Mouse (Mus musculus) neural tube, embryonic 13.5 days (tissue): ENCODE measurements around the gene Gm20388. TPM values are rescaled to one million over a fixed set of nuclear protein-coding genes. Genes with fewer than 3 reads are reported as not detected.

ENCODE experiments used
- ATAC-seq: fragments of 200-750 bp; cut with Nextera tagmentation; 2 replicates; pipeline ENCODE4 v1.8.0; 2017; ENCODE audit warnings: low read depth, mild to moderate bottlenecking, moderate TSS enrichment, moderate library complexity
- H3K27ac ChIP-seq: fragments of 300-500 bp; sonication (generic); replicated peaks from 2 replicates; pipeline ENCODE4 v1.5.1; 2015; ENCODE audit warnings: moderate library complexity, mild to moderate bottlenecking, inconsistent platforms
- H3K27me3 ChIP-seq: fragments of 300-500 bp; sonication (generic); 2 replicates; pipeline ENCODE4 v1.6.1; 2015; ENCODE audit warnings: mild to moderate bottlenecking, inconsistent platforms
- H3K36me3 ChIP-seq: fragments of 300-500 bp; sonication (generic); 2 replicates; pipeline ENCODE4 v1.6.1; 2015; ENCODE audit warnings: mild to moderate bottlenecking, inconsistent platforms
- H3K4me1 ChIP-seq: fragments of 300-500 bp; sonication (generic); replicated peaks from 2 replicates; pipeline ENCODE4 v1.6.1; 2015; ENCODE audit warnings: inconsistent platforms
- H3K4me2 ChIP-seq: fragments of 300-500 bp; sonication (generic); 2 replicates; pipeline ENCODE4 v1.6.1; 2015; ENCODE audit warnings: inconsistent platforms, mild to moderate bottlenecking, moderate library complexity
- H3K4me3 ChIP-seq: fragments of 300-500 bp; sonication (generic); 2 replicates; pipeline ENCODE4 v1.5.1; 2015; ENCODE audit warnings: mild to moderate bottlenecking, inconsistent platforms
- H3K9ac ChIP-seq: fragments of 300-500 bp; sonication (generic); 2 replicates; pipeline ENCODE4 v1.6.1; 2015; ENCODE audit warnings: moderate library complexity, mild to moderate bottlenecking, inconsistent platforms
- H3K9me3 ChIP-seq: fragments of 300-500 bp; sonication (generic); 2 replicates; pipeline ENCODE4 v1.6.1; 2016; ENCODE audit warnings: inconsistent platforms
- WGBS: fragments of 180-500 bp; shearing (Covaris S2); methylation state at CpG from one replicate; pipeline ENCODE4 v1.1.7; 2015; 5-methylcytosine and 5-hydroxymethylcytosine counted together
- polyA plus RNA-seq: library from polyadenylated mRNA; unstranded; fragments of >200 nt; fragmentation: Nextera tagmentation; extraction: Ambion mirVana; gene quantifications from 2 replicates; pipeline ENCODE4 v1.2.1, GENCODE M21; 2015

The Gm20388 gene
- polyA plus RNA-seq, 1 experiment from 2014 or later, result 0.27 TPM

DNA sequence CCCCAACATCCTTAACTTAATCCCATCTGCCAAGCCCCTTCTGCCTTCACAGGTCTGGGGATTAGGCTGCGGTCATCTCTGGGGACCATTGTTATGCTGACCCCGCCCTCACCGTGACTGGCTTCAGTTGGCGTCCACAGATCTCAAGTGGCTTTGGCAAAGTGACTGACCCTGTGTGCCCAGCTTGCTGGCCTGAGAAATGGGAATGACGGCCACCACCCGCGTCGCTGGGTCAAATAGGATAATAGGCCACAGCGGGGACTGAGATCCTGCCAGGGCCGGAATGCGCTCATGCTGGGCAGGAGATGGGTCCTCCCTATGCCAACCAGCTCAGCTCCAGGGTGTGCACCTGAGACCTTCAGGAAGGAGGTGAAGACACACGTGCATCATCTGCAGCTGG lies 128.1 kb downstream of the Gm20388 start:
- no peak overlapping the region for H3K27ac ChIP-seq
- H3K9ac ChIP-seq, result no peak overlapping the region
- H3K4me2 ChIP-seq, result no peak overlapping the region
- H3K9me3 ChIP-seq, result 0 out of 2 replicates have a peak, but pooled peaks cover 3% of the 10 kb centered on the region
- 94% methylated on average over 12 of the region's 12 CpGs for WGBS
- peaks cover 5% of the 10 kb centered on the region; the same call in 1 of the 2 replicates for H3K4me1 ChIP-seq
- H3K4me3 ChIP-seq, result no peak overlapping the region
- H3K27me3 ChIP-seq, result no peaks in the 10 kb centered on the region
- H3K36me3 ChIP-seq, result no peaks in the 10 kb centered on the region
- no peak for ATAC-seq

DNA sequence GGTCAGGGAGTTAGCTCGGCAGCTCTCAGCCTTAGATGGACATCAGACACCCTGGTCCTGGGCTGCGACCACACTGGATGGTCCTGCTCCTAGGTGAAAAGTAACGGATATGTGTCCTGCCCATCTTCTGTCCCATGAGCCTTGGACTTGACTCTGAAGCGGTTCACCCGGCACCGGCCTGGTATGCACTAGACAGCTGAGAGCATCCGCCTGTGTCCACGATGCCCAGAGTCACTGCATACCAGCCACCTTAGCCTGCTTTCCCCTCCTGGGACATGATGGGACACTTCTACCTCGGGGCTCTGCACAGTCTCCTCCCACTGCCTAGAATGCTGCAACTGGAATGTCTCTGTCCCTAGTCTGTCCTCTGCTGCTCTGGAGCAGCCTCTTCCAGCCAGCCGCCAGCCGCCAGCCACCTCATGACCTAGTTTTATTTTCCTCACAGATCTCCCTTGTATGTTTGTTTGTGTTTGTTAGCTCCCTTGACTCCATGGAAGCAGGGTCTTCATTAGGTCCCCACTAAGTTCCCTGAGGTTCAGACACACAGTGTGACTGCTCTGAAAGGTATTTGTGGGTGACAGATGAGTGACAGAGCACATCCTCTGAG lies 128.8 kb downstream of the Gm20388 start:
- WGBS, result 84% methylated on average over 11 of the region's 11 CpGs
- Histone ChIP-seq H3K9me3 (0 out of 2 replicates have a peak, but pooled peaks cover 3% of the 10 kb centered on the region), H3K27me3 (no peaks in the 10 kb centered on the region), H3K9ac (no peak overlapping the region), H3K4me1 (peaks cover under 1% of the 10 kb centered on the region; the same call in 1 of the 2 replicates), H3K4me3 (no peak overlapping the region), H3K27ac (no peak overlapping the region), H3K4me2 (no peak overlapping the region), H3K36me3 (no peaks in the 10 kb centered on the region)
- ATAC-seq, result no peak

DNA sequence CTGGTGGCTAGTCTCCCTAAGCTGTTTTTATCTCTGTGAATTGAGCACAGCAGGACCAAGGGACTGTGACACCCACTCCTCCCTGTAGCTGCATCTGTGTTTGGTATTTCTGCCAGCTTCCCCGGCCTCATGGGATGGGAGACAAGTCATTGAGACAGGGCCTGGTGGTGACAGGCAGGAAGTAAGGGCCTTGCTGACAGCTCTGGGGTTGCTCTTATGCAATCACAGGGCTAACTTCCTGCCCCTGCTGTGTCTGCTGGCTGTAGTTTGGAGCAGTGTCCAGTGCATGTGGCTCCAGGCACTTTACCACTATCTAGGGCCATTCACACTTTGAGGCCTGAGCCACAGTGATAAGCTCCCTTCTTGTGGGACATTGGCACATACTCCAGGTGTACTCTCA lies 130.2 kb downstream of the Gm20388 start:
- Histone ChIP-seq H3K9ac (no peak overlapping the region), H3K4me1 (no peaks in the 10 kb centered on the region), H3K4me2 (no peak overlapping the region), H3K36me3 (no peaks in the 10 kb centered on the region), H3K4me3 (no peak overlapping the region), H3K27me3 (no peaks in the 10 kb centered on the region), H3K27ac (no peak overlapping the region), H3K9me3 (no peaks in the 10 kb centered on the region)
- WGBS, result 81% methylated on average over 1 of the region's 1 CpGs
- no peak for ATAC-seq

DNA sequence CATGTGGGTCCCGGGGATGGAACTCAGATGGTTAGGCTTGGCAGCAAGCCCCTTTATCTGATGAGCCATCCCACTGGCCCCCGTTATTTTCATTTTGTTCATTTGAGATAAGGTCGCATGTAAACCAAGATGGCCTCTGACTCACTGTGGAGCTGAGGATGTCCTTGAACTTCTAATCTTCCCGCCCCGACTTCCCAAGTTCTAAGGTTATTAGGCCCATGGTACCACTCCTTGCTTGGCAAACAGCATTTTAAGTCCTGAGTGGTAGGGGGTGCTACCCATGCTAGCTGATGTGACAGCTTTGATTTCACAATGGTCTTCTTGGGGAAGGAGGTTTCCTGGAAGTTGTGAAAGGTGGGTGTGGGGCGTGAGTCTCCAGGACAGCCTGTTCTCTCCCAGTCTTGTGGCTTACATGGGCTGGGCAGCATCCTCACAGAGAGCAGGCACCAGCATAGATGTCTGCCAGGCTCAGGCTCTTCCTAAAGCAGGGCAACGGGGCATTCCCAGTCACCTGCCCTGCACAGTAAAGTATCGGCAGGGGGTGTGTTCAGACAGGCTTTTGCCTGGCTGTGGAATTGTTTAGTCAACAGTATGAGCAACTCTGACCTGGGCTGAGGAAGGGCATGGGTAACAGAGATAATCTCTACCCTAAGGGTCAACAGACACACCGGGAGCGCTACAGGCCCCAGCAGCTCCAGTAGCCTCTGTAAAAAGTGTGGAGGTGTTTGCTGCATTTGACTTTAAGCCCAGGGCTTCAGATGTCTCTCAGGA lies 132.1 kb downstream of the Gm20388 start:
- H3K4me3 ChIP-seq, result no peak overlapping the region
- no peaks in the 10 kb centered on the region for H3K27me3 ChIP-seq
- 84% methylated on average over 10 of the region's 10 CpGs for WGBS
- no peaks in the 10 kb centered on the region for H3K9me3 ChIP-seq
- no peak for ATAC-seq
- H3K9ac ChIP-seq, result no peak overlapping the region
- H3K4me2 ChIP-seq, result no peak overlapping the region
- no peak overlapping the region for H3K27ac ChIP-seq
- peaks cover 11% of the 10 kb centered on the region; the same call in 1 of the 2 replicates for H3K4me1 ChIP-seq
- H3K36me3 ChIP-seq, result no peaks in the 10 kb centered on the region

DNA sequence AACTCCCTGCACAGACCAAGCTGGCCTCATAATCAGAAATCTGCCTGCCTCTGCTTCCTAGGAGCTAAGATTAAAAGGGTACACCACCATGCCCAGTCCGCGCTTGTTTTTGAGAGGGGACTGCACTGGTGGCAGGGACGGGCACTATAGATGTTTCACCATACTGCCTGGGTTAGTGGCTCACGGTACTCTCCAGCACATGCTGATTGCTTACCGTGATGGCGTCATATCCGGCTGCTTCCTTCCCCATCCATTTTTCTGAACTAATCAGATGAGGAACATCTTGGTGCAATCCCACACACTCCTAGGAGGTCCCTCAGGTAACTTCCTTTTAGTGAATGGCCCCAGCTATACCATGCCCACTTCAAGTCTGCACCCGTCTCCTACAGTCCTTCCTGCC lies 134.3 kb downstream of the Gm20388 start:
- no peak overlapping the region for H3K4me2 ChIP-seq
- no peak overlapping the region for H3K4me3 ChIP-seq
- no peaks in the 10 kb centered on the region for H3K9me3 ChIP-seq
- no peaks in the 10 kb centered on the region for H3K27me3 ChIP-seq
- H3K27ac ChIP-seq, result no peak overlapping the region
- no peaks in the 10 kb centered on the region for H3K36me3 ChIP-seq
- H3K4me1 ChIP-seq, result peaks cover 11% of the 10 kb centered on the region; the same call in 1 of the 2 replicates
- ATAC-seq, result no peak
- H3K9ac ChIP-seq, result no peak overlapping the region
- 89% methylated on average over 8 of the region's 8 CpGs for WGBS

DNA sequence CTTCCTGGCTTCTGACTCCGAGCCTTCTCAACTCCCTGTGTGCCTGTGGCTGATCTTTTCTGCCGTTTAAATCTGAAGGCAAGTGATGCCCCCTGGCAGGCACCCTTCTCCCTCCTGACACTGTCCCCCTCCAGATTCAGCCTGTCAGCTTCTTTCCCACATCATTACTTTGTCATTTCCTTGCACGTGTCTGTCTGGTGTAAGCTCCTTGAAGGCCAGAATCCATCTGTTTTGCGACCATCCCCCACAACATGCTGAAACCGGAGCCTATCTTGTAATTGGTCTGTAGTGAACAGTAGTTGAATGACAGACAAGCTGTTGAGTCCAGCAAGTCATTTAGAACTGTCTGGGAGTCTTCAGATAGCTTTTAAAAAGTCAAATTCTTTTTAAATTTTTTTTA lies 134.8 kb downstream of the Gm20388 start:
- ATAC-seq, result no peak
- 52% methylated on average over 5 of the region's 5 CpGs for WGBS

DNA sequence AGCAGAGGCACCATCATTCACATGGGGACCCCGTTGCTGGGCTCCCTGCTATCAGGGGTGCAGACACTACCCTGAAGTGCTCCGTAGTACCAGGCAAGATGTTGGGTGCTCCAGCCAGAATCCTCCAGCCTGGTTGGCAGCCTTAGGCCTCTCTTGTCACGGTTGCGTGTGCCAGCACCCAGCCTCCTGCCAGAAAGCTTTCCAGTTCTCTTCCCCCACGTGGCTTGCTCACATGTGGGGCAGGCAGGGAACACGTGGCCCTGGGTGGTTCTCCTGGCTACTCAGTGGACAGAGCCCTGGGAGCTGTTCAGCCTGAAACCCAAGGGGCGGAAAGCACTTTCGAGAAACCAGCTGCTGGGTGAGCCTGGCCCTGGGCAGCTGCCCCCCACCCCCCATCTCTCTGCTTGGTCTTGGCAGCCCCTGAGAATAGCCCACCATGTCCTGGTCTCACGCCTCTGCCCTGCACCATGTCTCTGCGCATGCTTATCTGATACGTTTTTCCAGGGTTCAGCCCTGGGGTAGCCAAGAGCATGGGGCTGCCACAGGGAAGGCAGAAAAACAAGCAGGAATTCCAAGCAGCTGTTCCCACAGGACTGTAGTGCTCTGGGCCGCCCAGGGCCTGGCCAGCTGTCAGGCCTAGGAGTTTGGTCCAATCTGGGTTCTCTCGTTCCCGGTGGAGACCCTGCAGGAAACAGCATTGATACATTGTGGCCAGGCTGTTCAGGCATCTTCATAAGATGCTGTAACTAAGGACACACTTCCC lies 135.8 kb downstream of the Gm20388 start:
- Histone ChIP-seq H3K4me2 (no peak overlapping the region), H3K9ac (no peak overlapping the region), H3K36me3 (no peaks in the 10 kb centered on the region), H3K9me3 (no peaks in the 10 kb centered on the region), H3K4me3 (no peak overlapping the region), H3K27ac (peak overlapping the region; percentile 11), H3K27me3 (no peaks in the 10 kb centered on the region), H3K4me1 (peaks cover 15% of the 10 kb centered on the region; the same call in 1 of the 2 replicates)
- WGBS, result 72% methylated on average over 14 of the region's 14 CpGs
- ATAC-seq, result no peak

More for the DNA sequence above, 134.8 kb downstream of the Gm20388 start:
- Histone ChIP-seq H3K27ac (no peak overlapping the region), H3K9ac (no peak overlapping the region), H3K36me3 (no peaks in the 10 kb centered on the region), H3K27me3 (no peaks in the 10 kb centered on the region), H3K4me3 (no peak overlapping the region), H3K4me2 (no peak overlapping the region), H3K4me1 (peaks cover 11% of the 10 kb centered on the region; the same call in 1 of the 2 replicates), H3K9me3 (no peaks in the 10 kb centered on the region)

DNA sequence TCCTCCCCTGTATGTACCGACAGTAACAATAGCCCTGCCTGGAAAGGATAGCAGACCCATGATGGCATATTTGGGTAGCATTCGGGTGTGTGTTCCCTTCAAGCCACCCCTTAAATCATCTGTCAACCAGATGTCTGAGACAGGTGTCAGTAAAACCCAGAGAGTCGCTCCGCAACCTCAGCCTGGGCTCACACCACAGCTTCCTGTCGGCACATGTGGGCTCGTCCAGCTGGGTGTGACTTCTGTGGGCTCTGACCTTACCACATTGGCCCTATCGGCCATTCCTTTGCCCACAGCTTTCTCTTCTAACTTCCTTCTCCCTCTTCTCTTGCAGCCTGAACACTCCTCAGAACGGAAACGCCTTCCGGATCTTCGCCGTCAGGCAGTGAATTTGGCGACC lies 139.3 kb downstream of the Gm20388 start:
- Histone ChIP-seq H3K4me2 (no peak overlapping the region), H3K27me3 (no peaks in the 10 kb centered on the region), H3K36me3 (no peaks in the 10 kb centered on the region), H3K27ac (no peak overlapping the region), H3K9me3 (no peaks in the 10 kb centered on the region), H3K9ac (no peak overlapping the region), H3K4me1 (peaks cover 15% of the 10 kb centered on the region; the same call in 1 of the 2 replicates), H3K4me3 (no peak overlapping the region)
- WGBS, result 87% methylated on average over 13 of the region's 13 CpGs
- no peak for ATAC-seq

DNA sequence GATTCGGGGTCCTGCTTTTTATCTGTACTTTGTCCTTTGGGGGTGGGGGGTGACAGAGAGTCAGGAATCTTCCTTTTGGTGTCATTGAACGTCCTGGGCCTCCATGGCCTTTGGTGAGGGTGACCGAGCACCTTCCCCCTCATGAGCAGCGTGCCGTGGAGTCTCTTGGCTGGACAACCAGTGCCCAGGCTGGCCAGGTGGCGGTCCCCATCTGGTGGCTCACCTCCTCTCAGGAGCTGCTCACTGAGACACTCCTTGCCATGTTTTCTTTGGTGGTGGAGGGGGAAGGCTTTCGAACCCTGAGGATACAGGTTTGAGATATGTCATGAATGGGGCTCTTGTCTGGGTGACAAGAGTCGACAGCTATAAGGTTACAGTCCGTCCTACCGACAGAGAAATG lies 139.7 kb downstream of the Gm20388 start:
- no peak overlapping the region for H3K27ac ChIP-seq
- no peak overlapping the region for H3K4me2 ChIP-seq
- no peaks in the 10 kb centered on the region for H3K27me3 ChIP-seq
- no peaks in the 10 kb centered on the region for H3K36me3 ChIP-seq
- no peak overlapping the region for H3K4me3 ChIP-seq
- WGBS, result 83% methylated on average over 10 of the region's 10 CpGs
- H3K9me3 ChIP-seq, result no peaks in the 10 kb centered on the region
- ATAC-seq, result no peak
- H3K4me1 ChIP-seq, result peaks cover 15% of the 10 kb centered on the region; the same call in 1 of the 2 replicates
- H3K9ac ChIP-seq, result no peak overlapping the region

DNA sequence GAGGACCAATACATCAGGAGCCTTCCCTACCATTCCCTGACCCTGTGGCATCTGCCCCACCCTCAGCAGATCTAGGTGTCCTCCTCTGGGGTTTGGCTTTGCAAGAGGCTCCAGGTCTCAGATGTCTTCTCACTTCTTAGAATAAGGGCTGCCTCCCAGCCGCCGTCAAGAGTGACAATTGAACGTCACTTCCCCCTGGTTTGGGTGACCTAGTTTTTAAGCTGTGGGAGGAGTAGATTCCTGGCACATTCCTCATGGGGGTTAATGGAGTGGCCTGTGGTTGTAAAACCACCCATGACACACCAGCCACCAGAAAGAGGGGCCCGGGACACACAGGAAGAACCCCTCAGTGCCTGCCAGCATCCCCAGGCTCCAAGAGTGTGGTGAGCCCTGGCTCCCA lies 140.4 kb downstream of the Gm20388 start:
- Histone ChIP-seq H3K4me3 (no peak overlapping the region), H3K27me3 (no peaks in the 10 kb centered on the region), H3K36me3 (no peaks in the 10 kb centered on the region), H3K9ac (no peak overlapping the region), H3K27ac (no peak overlapping the region), H3K4me1 (peaks cover 14% of the 10 kb centered on the region; the same call in 1 of the 2 replicates), H3K4me2 (no peak overlapping the region), H3K9me3 (no peaks in the 10 kb centered on the region)
- 65% methylated on average over 4 of the region's 4 CpGs for WGBS
- no peak for ATAC-seq

DNA sequence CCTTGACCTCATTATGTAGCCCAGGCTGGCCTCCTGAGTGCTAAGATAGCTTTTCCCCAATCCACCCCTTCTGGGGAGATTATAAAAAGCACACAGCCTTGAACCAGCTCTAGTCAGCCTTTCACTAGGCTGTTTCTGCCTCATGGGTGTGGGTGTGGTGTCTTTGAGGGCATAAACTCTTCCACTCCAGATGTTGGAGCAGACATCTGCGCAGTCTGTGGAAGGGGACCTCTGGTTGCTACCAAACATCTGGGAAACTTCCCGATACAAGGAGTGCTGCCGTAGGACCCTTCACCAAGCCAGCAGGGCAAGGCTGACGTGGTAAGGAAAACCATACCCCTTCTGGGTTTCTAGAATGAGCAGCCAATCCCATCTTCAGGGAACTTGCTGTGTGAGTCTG lies 141.3 kb downstream of the Gm20388 start:
- no peak for ATAC-seq
- no peak overlapping the region for H3K9ac ChIP-seq
- no peaks in the 10 kb centered on the region for H3K27me3 ChIP-seq
- H3K4me3 ChIP-seq, result no peak overlapping the region
- H3K27ac ChIP-seq, result no peak overlapping the region
- H3K4me1 ChIP-seq, result 0 out of 2 replicates have a peak, but pooled peaks cover 5% of the 10 kb centered on the region
- no peaks in the 10 kb centered on the region for H3K36me3 ChIP-seq
- H3K4me2 ChIP-seq, result no peak overlapping the region
- WGBS, result 88% methylated on average over 4 of the region's 4 CpGs
- no peaks in the 10 kb centered on the region for H3K9me3 ChIP-seq

DNA sequence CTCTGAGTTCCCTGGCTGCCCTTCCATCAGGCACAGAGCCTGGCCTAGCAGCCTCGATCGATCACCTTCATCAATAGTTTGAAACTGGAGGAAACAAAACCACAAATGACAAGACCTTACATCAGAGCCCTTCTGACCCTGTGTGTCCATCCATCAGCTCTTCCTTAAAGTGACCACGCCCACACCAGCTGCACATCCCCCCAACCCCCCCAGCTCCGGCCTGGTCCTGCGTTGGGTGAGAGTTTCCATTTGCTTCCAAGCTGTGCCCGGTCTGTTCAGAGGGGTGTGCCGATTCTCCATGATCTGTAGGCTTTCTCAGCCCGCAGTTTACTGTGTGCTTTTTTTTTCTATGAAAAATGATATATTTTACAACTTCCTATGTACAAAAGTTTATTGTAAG lies 141.7 kb downstream of the Gm20388 start:
- H3K4me1 ChIP-seq, result 0 out of 2 replicates have a peak, but pooled peaks cover 4% of the 10 kb centered on the region

More for the DNA sequence above, 141.7 kb downstream of the Gm20388 start:
- Histone ChIP-seq H3K27me3 (no peaks in the 10 kb centered on the region), H3K27ac (no peak overlapping the region), H3K4me2 (no peak overlapping the region), H3K4me3 (no peak overlapping the region), H3K9me3 (no peaks in the 10 kb centered on the region), H3K9ac (no peak overlapping the region), H3K36me3 (no peaks in the 10 kb centered on the region)
- ATAC-seq, result no peak
- WGBS, result 75% methylated on average over 8 of the region's 8 CpGs
